ENCODE assay signal across 16 mouse cellular contexts in genomic region chr6:115477081-115477695, GRCm38 (mm10).
DNase-seq lines count a peak whose midpoint lies in the region; ATAC-seq and TF ChIP-seq lines count a peak whose summit lies in the region.
"Had no signal": no experiment of that assay in that cellular context is flagged by ENCODE, and none has a peak within 500 bp of the region (broad histone marks: within the 10 kb centered on the region; RNA-seq: fewer than 3 reads in every experiment).

No protein-coding gene starts in this region.

- no peak overlapping the region for H3K4me3 ChIP-seq in heart, adult 2 months
- H3K4me3 ChIP-seq in kidney, embryonic 16.5 days (ENCODE audit: low read length) = no peak overlapping the region
- no peak overlapping the region for H3K4me3 ChIP-seq in kidney, embryonic 15.5 days (replicated peaks)
- H3K4me3 ChIP-seq in lung, postnatal 0 days (ENCODE audit: low read depth, low read length) = no peak overlapping the region
- H3K4me3 ChIP-seq in stomach, embryonic 15.5 days (replicated peaks) = no peak overlapping the region
- H3K4me3 ChIP-seq: forebrain, embryonic 10.5 days; hindbrain, embryonic 10.5 days; intestine, embryonic 15.5 days; midbrain, embryonic 15.5 days had no signal

- peaks cover 32% of the 10 kb centered on the region for H3K36me3 ChIP-seq in heart, adult 2 months (ENCODE audit: control insufficient read depth, insufficient read depth, low read length)
- no peaks in the 10 kb centered on the region for H3K36me3 ChIP-seq in kidney, embryonic 16.5 days (ENCODE audit: insufficient read depth, low read length)
- H3K36me3 ChIP-seq in kidney, embryonic 15.5 days = no peaks in the 10 kb centered on the region
- H3K36me3 ChIP-seq in lung, postnatal 0 days (ENCODE audit: insufficient read depth, low read length) = no peaks in the 10 kb centered on the region
- no peaks in the 10 kb centered on the region for H3K36me3 ChIP-seq in stomach, embryonic 15.5 days
- H3K36me3 ChIP-seq: forebrain, embryonic 10.5 days; hindbrain, embryonic 10.5 days; intestine, embryonic 15.5 days; midbrain, embryonic 15.5 days had no signal

- H3K4me2 ChIP-seq in kidney, embryonic 16.5 days (replicated peaks; ENCODE audit: low read depth, low read length) = no peak overlapping the region
- H3K4me2 ChIP-seq in kidney, embryonic 15.5 days = no peak overlapping the region
- no peak overlapping the region for H3K4me2 ChIP-seq in lung, postnatal 0 days (replicated peaks; ENCODE audit: low read depth, low read length)
- no peak overlapping the region for H3K4me2 ChIP-seq in stomach, embryonic 15.5 days
- H3K4me2 ChIP-seq: intestine, embryonic 15.5 days; midbrain, embryonic 15.5 days had no signal

- no peak for TF ChIP-seq CTCF in heart, adult 2 months (IDR thresholded peaks at IDR 0.05)
- no peak for TF ChIP-seq CTCF in lung, postnatal 0 days (IDR thresholded peaks at IDR 0.05)

- peak overlapping the region; percentile 29 for H3K27ac ChIP-seq in heart, adult 2 months
- peak overlapping the region; percentile 26; the same call in 1 of the 2 replicates for H3K27ac ChIP-seq in kidney, embryonic 16.5 days (ENCODE audit: low read length)
- no peak overlapping the region for H3K27ac ChIP-seq in kidney, embryonic 15.5 days
- peak overlapping the region; percentile 21; the same call in 1 of the 2 replicates for H3K27ac ChIP-seq in lung, postnatal 0 days (ENCODE audit: low read length)
- H3K27ac ChIP-seq in stomach, embryonic 15.5 days = 0 out of 2 replicates have a peak overlapping the region, but pooled peaks have one; percentile 26
- H3K27ac ChIP-seq: forebrain, embryonic 10.5 days; hindbrain, embryonic 10.5 days; intestine, embryonic 15.5 days; midbrain, embryonic 15.5 days had no signal

- peaks cover 24% of the 10 kb centered on the region for H3K4me1 ChIP-seq in heart, adult 2 months (ENCODE audit: control insufficient read depth, insufficient read depth, low read length)
- H3K4me1 ChIP-seq in kidney, embryonic 16.5 days (ENCODE audit: insufficient read depth, low read length) = peaks cover 27% of the 10 kb centered on the region
- peaks cover 34% of the 10 kb centered on the region for H3K4me1 ChIP-seq in kidney, embryonic 15.5 days
- H3K4me1 ChIP-seq in lung, postnatal 0 days (ENCODE audit: insufficient read depth, low read depth, low read length) = peaks cover 29% of the 10 kb centered on the region
- H3K4me1 ChIP-seq in stomach, embryonic 15.5 days = peaks cover 11% of the 10 kb centered on the region

- 17% methylated on average over 7 of the region's 7 CpGs for WGBS in heart, adult 2 months
- 46% methylated on average over 7 of the region's 7 CpGs for WGBS in kidney, embryonic 16.5 days
- 49% methylated on average over 7 of the region's 7 CpGs for WGBS in kidney, embryonic 15.5 days
- WGBS in lung, postnatal 0 days = 25% methylated on average over 7 of the region's 7 CpGs
- WGBS in stomach, embryonic 15.5 days = 55% methylated on average over 7 of the region's 7 CpGs

- no peaks in the 10 kb centered on the region for H3K27me3 ChIP-seq in heart, adult 2 months (ENCODE audit: control insufficient read depth, insufficient read depth, low read length)
- no peaks in the 10 kb centered on the region for H3K27me3 ChIP-seq in kidney, embryonic 16.5 days (ENCODE audit: insufficient read depth, low read length)
- no peaks in the 10 kb centered on the region for H3K27me3 ChIP-seq in kidney, embryonic 15.5 days
- no peaks in the 10 kb centered on the region for H3K27me3 ChIP-seq in lung, postnatal 0 days (replicated peaks; ENCODE audit: insufficient read depth, low read length)
- no peaks in the 10 kb centered on the region for H3K27me3 ChIP-seq in stomach, embryonic 15.5 days (replicated peaks)
- H3K27me3 ChIP-seq: intestine, embryonic 15.5 days had no signal

- no peaks in the 10 kb centered on the region for H3K9me3 ChIP-seq in kidney, embryonic 16.5 days (ENCODE audit: low read length)
- no peaks in the 10 kb centered on the region for H3K9me3 ChIP-seq in kidney, embryonic 15.5 days (replicated peaks)
- H3K9me3 ChIP-seq in lung, postnatal 0 days (ENCODE audit: low read length) = no peaks in the 10 kb centered on the region
- H3K9me3 ChIP-seq in stomach, embryonic 15.5 days = no peaks in the 10 kb centered on the region
- H3K9me3 ChIP-seq: forebrain, embryonic 10.5 days; hindbrain, embryonic 10.5 days; intestine, embryonic 15.5 days; midbrain, embryonic 15.5 days had no signal

- no peak for TF ChIP-seq POLR2A in heart, adult 2 months (IDR thresholded peaks at IDR 0.05; ENCODE audit: insufficient read depth, low read depth, low read length)

- ATAC-seq in kidney, embryonic 16.5 days (ENCODE audit: low FRiP score, low TSS enrichment) = 0 out of 2 replicates have a peak, but pooled peaks have one; percentile 39
- ATAC-seq in kidney, embryonic 15.5 days (replicated peaks; ENCODE audit: low FRiP score) = no peak
- no peak for ATAC-seq in lung, postnatal 0 days
- no peak for ATAC-seq in stomach, embryonic 15.5 days (ENCODE audit: insufficient read depth, low FRiP score, low read depth)
- ATAC-seq: CD4-positive, CD25-positive, alpha-beta regulatory T cell, adult 4 months; intestine, embryonic 15.5 days; liver, postnatal 0 days; midbrain, embryonic 15.5 days had no signal

- no peak overlapping the region for H3K9ac ChIP-seq in heart, adult 2 months (ENCODE audit: low read depth, low read length)
- H3K9ac ChIP-seq in kidney, embryonic 16.5 days (replicated peaks; ENCODE audit: low read length) = no peak overlapping the region
- H3K9ac ChIP-seq in kidney, embryonic 15.5 days = no peak overlapping the region
- no peak overlapping the region for H3K9ac ChIP-seq in lung, postnatal 0 days (replicated peaks; ENCODE audit: low read depth)
- no peak overlapping the region for H3K9ac ChIP-seq in stomach, embryonic 15.5 days
- H3K9ac ChIP-seq: intestine, embryonic 15.5 days; liver, postnatal 0 days; midbrain, embryonic 15.5 days had no signal

- TF ChIP-seq EP300 in heart, adult 2 months (IDR thresholded peaks at IDR 0.05; ENCODE audit: insufficient read depth, low read depth, low read length) = no peak
- no peak for TF ChIP-seq EP300 in lung, postnatal 0 days (IDR thresholded peaks at IDR 0.05)

- DNase-seq in heart, adult 2 months = peak in 1 of 2 experiments; percentile 23
- DNase-seq in heart, adult 8-10 months (ENCODE audit: low spot score) = no peak
- no peak for DNase-seq in lung, postnatal 0 days (ENCODE audit: low spot score)
- DNase-seq in lung, postnatal 14 days = no peak
- no peak for DNase-seq in adipocyte (ENCODE audit: low spot score)
- DNase-seq: cerebellum, adult 18-20 months; liver, postnatal 0 days; thymus, postnatal 36 days had no signal

- intact Hi-C loops in heart, adult 2 months (cut with DNase I) = no loop called here

- no peaks in the 10 kb centered on the region for H3K79me2 ChIP-seq in heart, adult 2 months (replicated peaks; ENCODE audit: control insufficient read depth, insufficient read depth, low read length)
